Comparison of ENCODE assay signal across 9 mouse cellular contexts in genomic region chr11:59397536-59398371, GRCm38 (mm10). TPM values are rescaled to one million over a fixed set of nuclear protein-coding genes. Genes with fewer than 3 reads are reported as not detected.
DNase-seq lines count a peak whose midpoint lies in the region; ATAC-seq and TF ChIP-seq lines count a peak whose summit lies in the region.
"Had no signal": no experiment of that assay in that cellular context is flagged by ENCODE, and none has a peak within 500 bp of the region (broad histone marks: within the 10 kb centered on the region; RNA-seq: fewer than 3 reads in every experiment).

No protein-coding gene starts in this region.

- ATAC-seq in intestine, embryonic 15.5 days: 0 out of 2 replicates have a peak, but pooled peaks have one; percentile 39
- no peak for ATAC-seq in intestine, postnatal 0 days
- ATAC-seq in limb, embryonic 13.5 days (ENCODE audit: low FRiP score, low read depth): no peak
- no peak for ATAC-seq in stomach, postnatal 0 days (ENCODE audit: low FRiP score, low TSS enrichment)
- ATAC-seq in forebrain, postnatal 0 days: no peak

- H3K9ac ChIP-seq in intestine, embryonic 15.5 days: no peak overlapping the region
- no peak overlapping the region for H3K9ac ChIP-seq in intestine, postnatal 0 days (ENCODE audit: low read depth, low read length)
- H3K9ac ChIP-seq in limb, embryonic 13.5 days: no peak overlapping the region
- 0 out of 2 replicates have a peak overlapping the region, but pooled peaks have one; percentile 8 for H3K9ac ChIP-seq in stomach, postnatal 0 days (ENCODE audit: low read length)
- no peak overlapping the region for H3K9ac ChIP-seq in forebrain, postnatal 0 days

- peak; percentile 23 for DNase-seq in brain, embryonic 14.5 days (ENCODE audit: low read depth)
- DNase-seq in stomach, postnatal 0 days (ENCODE audit: low spot score): no peak
- no peak for DNase-seq in urinary bladder, adult 2 months (ENCODE audit: low spot score)
- DNase-seq in forebrain, postnatal 0 days: no peak
- DNase-seq in cerebellum, adult 9-11 months: no peak
- DNase-seq: kidney, adult 18-20 months had no signal

- H3K27ac ChIP-seq in intestine, embryonic 15.5 days: no peak overlapping the region
- no peak overlapping the region for H3K27ac ChIP-seq in intestine, postnatal 0 days (ENCODE audit: low read depth, low read length)
- peak overlapping the region; percentile 55; the same call in 1 of the 2 replicates for H3K27ac ChIP-seq in limb, embryonic 13.5 days
- H3K27ac ChIP-seq in stomach, postnatal 0 days (replicated peaks): no peak overlapping the region
- no peak overlapping the region for H3K27ac ChIP-seq in forebrain, postnatal 0 days (ENCODE audit: low read depth, low read length)

- no peak for TF ChIP-seq POLR2A in brain, embryonic 14.5 days (IDR thresholded peaks at IDR 0.05; ENCODE audit: borderline replicate concordance, extremely low read depth, insufficient read depth, insufficient read length, poor library complexity, severe bottlenecking)

- TF ChIP-seq EP300 in stomach, postnatal 0 days (optimal IDR thresholded peaks at IDR 0.05): no peak

- H3K36me3 ChIP-seq in intestine, embryonic 15.5 days: no peaks in the 10 kb centered on the region
- H3K36me3 ChIP-seq in intestine, postnatal 0 days (ENCODE audit: control insufficient read depth, insufficient read depth): peaks cover 5% of the 10 kb centered on the region; the same call in 1 of the 2 replicates
- H3K36me3 ChIP-seq in limb, embryonic 13.5 days: peaks cover 5% of the 10 kb centered on the region
- H3K36me3 ChIP-seq in stomach, postnatal 0 days (ENCODE audit: control insufficient read depth, insufficient read depth, low read length): peaks cover 3% of the 10 kb centered on the region; the same call in 1 of the 2 replicates
- H3K36me3 ChIP-seq in forebrain, postnatal 0 days (ENCODE audit: insufficient read depth): 0 out of 2 replicates have a peak, but pooled peaks cover 6% of the 10 kb centered on the region

- WGBS in intestine, embryonic 15.5 days: 49% methylated on average over 22 of the region's 22 CpGs
- WGBS in intestine, postnatal 0 days: 46% methylated on average over 22 of the region's 22 CpGs
- 41% methylated on average over 22 of the region's 22 CpGs for WGBS in limb, embryonic 13.5 days
- WGBS in stomach, postnatal 0 days: 50% methylated on average over 22 of the region's 22 CpGs
- 70% methylated on average over 22 of the region's 22 CpGs for WGBS in forebrain, postnatal 0 days

- no peaks in the 10 kb centered on the region for H3K27me3 ChIP-seq in intestine, embryonic 15.5 days (replicated peaks)
- no peaks in the 10 kb centered on the region for H3K27me3 ChIP-seq in intestine, postnatal 0 days (replicated peaks; ENCODE audit: control insufficient read depth, insufficient read depth, low read length)
- H3K27me3 ChIP-seq in limb, embryonic 13.5 days: no peaks in the 10 kb centered on the region
- no peaks in the 10 kb centered on the region for H3K27me3 ChIP-seq in stomach, postnatal 0 days (ENCODE audit: control insufficient read depth, insufficient read depth, low read length)
- H3K27me3 ChIP-seq in forebrain, postnatal 0 days (ENCODE audit: insufficient read depth, low read length): no peaks in the 10 kb centered on the region

- H3K4me1 ChIP-seq in intestine, embryonic 15.5 days (replicated peaks): peaks cover 13% of the 10 kb centered on the region; the same call in 1 of the 2 replicates
- no peaks in the 10 kb centered on the region for H3K4me1 ChIP-seq in intestine, postnatal 0 days (replicated peaks; ENCODE audit: control insufficient read depth, insufficient read depth, low read length)
- peaks cover 62% of the 10 kb centered on the region for H3K4me1 ChIP-seq in limb, embryonic 13.5 days
- H3K4me1 ChIP-seq in stomach, postnatal 0 days (replicated peaks; ENCODE audit: control insufficient read depth, insufficient read depth): no peaks in the 10 kb centered on the region
- H3K4me1 ChIP-seq in forebrain, postnatal 0 days (ENCODE audit: insufficient read depth): peaks cover 3% of the 10 kb centered on the region; the same call in 1 of the 2 replicates

- H3K4me2 ChIP-seq in intestine, embryonic 15.5 days (replicated peaks): no peak overlapping the region
- H3K4me2 ChIP-seq in intestine, postnatal 0 days (replicated peaks; ENCODE audit: low read depth): no peak overlapping the region
- H3K4me2 ChIP-seq in limb, embryonic 13.5 days (replicated peaks): peak overlapping the region; percentile 30; the same call in 1 of the 2 replicates
- H3K4me2 ChIP-seq in stomach, postnatal 0 days (replicated peaks; ENCODE audit: low read depth): no peak overlapping the region
- no peak overlapping the region for H3K4me2 ChIP-seq in forebrain, postnatal 0 days (ENCODE audit: low read depth)

- no peaks in the 10 kb centered on the region for H3K9me3 ChIP-seq in intestine, embryonic 15.5 days
- no peaks in the 10 kb centered on the region for H3K9me3 ChIP-seq in intestine, postnatal 0 days (ENCODE audit: control insufficient read depth)
- H3K9me3 ChIP-seq in limb, embryonic 13.5 days: no peaks in the 10 kb centered on the region
- H3K9me3 ChIP-seq in stomach, postnatal 0 days (ENCODE audit: control insufficient read depth, low read length): no peaks in the 10 kb centered on the region
- no peaks in the 10 kb centered on the region for H3K9me3 ChIP-seq in forebrain, postnatal 0 days (ENCODE audit: low read length)

- no peak for TF ChIP-seq CTCF in intestine, postnatal 0 days (IDR thresholded peaks at IDR 0.05; ENCODE audit: low read depth)
- no peak for TF ChIP-seq CTCF in brain, embryonic 14.5 days (IDR thresholded peaks at IDR 0.05; ENCODE audit: borderline replicate concordance, extremely low read depth, insufficient read depth, insufficient read length)
- TF ChIP-seq CTCF in stomach, postnatal 0 days (IDR thresholded peaks at IDR 0.05; ENCODE audit: low read depth): no peak
- TF ChIP-seq CTCF in forebrain, postnatal 0 days (IDR thresholded peaks at IDR 0.05; ENCODE audit: low read depth): no peak

- H3K4me3 ChIP-seq in intestine, embryonic 15.5 days (replicated peaks): no peak overlapping the region
- H3K4me3 ChIP-seq in intestine, postnatal 0 days (ENCODE audit: low read depth, low read length): no peak overlapping the region
- no peak overlapping the region for H3K4me3 ChIP-seq in limb, embryonic 13.5 days
- H3K4me3 ChIP-seq in stomach, postnatal 0 days (ENCODE audit: low read depth, low read length): no peak overlapping the region
- H3K4me3 ChIP-seq in forebrain, postnatal 0 days (ENCODE audit: low read depth, low read length): no peak overlapping the region

RNA-seq across cellular contexts. Expression of gene Prss38, which starts 22.3 kb away (rescaled TPM):
- polyA plus RNA-seq in intestine, embryonic 15.5 days (2015; fragmentation: Nextera tagmentation; extraction: Ambion mirVana): not detected in 2 replicates
- polyA plus RNA-seq in intestine, postnatal 0 days (2015; fragmentation: Nextera tagmentation; extraction: Ambion mirVana): not detected in 2 replicates
- 0.08 and 0.28 TPM in 2 replicates for polyA plus RNA-seq in brain, embryonic 14.5 days (2012; rRNA removed)
- 0.11 TPM in 1 of 2 replicates, not detected in the other for polyA plus RNA-seq in limb, embryonic 13.5 days (2015; fragmentation: Nextera tagmentation; extraction: Ambion mirVana)
- 0.07 TPM in 1 of 2 replicates, not detected in the other for polyA plus RNA-seq in stomach, postnatal 0 days (2015; fragmentation: Nextera tagmentation; extraction: Ambion mirVana)
- polyA plus RNA-seq in urinary bladder, adult 2 months (2012; rRNA removed): 0.06 and 0.24 TPM in 2 replicates
- not detected in 2 replicates for total RNA-seq in forebrain, postnatal 0 days (2014; rRNA removed)
- polyA plus RNA-seq in forebrain, postnatal 0 days (2015; fragmentation: Nextera tagmentation; extraction: Ambion mirVana): 0.12 TPM in 1 of 2 replicates, not detected in the other

RNA-seq across cellular contexts. Expression of gene Jmjd4, which starts 52.1 kb away (rescaled TPM):
- 9.3 and 9.4 TPM in 2 replicates for polyA plus RNA-seq in intestine, embryonic 15.5 days (2015; fragmentation: Nextera tagmentation; extraction: Ambion mirVana)
- polyA plus RNA-seq in intestine, postnatal 0 days (2015; fragmentation: Nextera tagmentation; extraction: Ambion mirVana): 4.1 and 4.4 TPM in 2 replicates
- polyA plus RNA-seq in brain, embryonic 14.5 days (2012; rRNA removed): 14.6 and 17.9 TPM in 2 replicates
- 16.5 and 18.5 TPM in 2 replicates for polyA plus RNA-seq in limb, embryonic 13.5 days (2015; fragmentation: Nextera tagmentation; extraction: Ambion mirVana)
- 5.4 and 5.5 TPM in 2 replicates for polyA plus RNA-seq in stomach, postnatal 0 days (2015; fragmentation: Nextera tagmentation; extraction: Ambion mirVana)
- polyA plus RNA-seq in urinary bladder, adult 2 months (2012; rRNA removed): 5.3 and 5.9 TPM in 2 replicates
- total RNA-seq in forebrain, postnatal 0 days (2014; rRNA removed): 26.5 and 27.7 TPM in 2 replicates
- polyA plus RNA-seq in forebrain, postnatal 0 days (2015; fragmentation: Nextera tagmentation; extraction: Ambion mirVana): 14.2 and 17.0 TPM in 2 replicates

RNA-seq across cellular contexts. Expression of gene Snap47, which starts 53.2 kb away (rescaled TPM):
- 78.1 and 82.9 TPM in 2 replicates for polyA plus RNA-seq in intestine, embryonic 15.5 days (2015; fragmentation: Nextera tagmentation; extraction: Ambion mirVana)
- polyA plus RNA-seq in intestine, postnatal 0 days (2015; fragmentation: Nextera tagmentation; extraction: Ambion mirVana): 37.3 and 39.6 TPM in 2 replicates
- polyA plus RNA-seq in brain, embryonic 14.5 days (2012; rRNA removed): 298 and 341 TPM in 2 replicates
- 149 TPM in 2 replicates for polyA plus RNA-seq in limb, embryonic 13.5 days (2015; fragmentation: Nextera tagmentation; extraction: Ambion mirVana)
- 50.6 and 51.9 TPM in 2 replicates for polyA plus RNA-seq in stomach, postnatal 0 days (2015; fragmentation: Nextera tagmentation; extraction: Ambion mirVana)
- 61.7 and 66.2 TPM in 2 replicates for polyA plus RNA-seq in urinary bladder, adult 2 months (2012; rRNA removed)
- 369 and 373 TPM in 2 replicates for total RNA-seq in forebrain, postnatal 0 days (2014; rRNA removed)
- polyA plus RNA-seq in forebrain, postnatal 0 days (2015; fragmentation: Nextera tagmentation; extraction: Ambion mirVana): 488 and 507 TPM in 2 replicates
